Mouse (Mus musculus) right cerebral cortex, adult 2 months (tissue): Measurements from ENCODE around the gene Tmem243.

ENCODE experiments used
- DNase-seq, 2 experiments: peaks; one replicate each; pipeline ENCODE4 v3.0.0; 2021 to 2022; ENCODE audit warnings: low spot score in 2 of 2

Gene Tmem243

GRCm38 (mm10) chr5:9169328-9170005 lies 69.0 kb downstream of the Tmem243 start:
- peak; percentile 17 to 18 for DNase-seq

DNA sequence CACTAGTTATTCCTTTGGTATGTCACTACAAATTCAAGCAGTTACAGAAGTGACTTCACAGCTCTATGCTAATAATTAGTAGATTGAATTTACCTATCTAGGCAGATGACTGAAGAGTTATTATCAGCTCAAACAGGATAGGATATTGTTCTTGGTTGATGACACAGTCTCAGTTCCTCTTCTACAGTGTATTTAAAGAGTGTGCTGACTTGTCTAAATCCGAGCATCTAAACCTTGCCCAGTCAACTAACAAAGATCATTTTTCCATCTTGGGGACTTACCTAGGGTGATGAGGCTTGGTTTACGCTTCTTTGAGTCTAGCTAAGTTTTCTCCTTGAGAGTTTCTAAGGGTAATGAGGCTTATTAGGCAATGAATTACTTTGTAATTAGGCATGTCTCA lies 72.8 kb downstream of the Tmem243 start:
- DNase-seq: no peak

- no peak for DNase-seq
Observed at GRCm38 (mm10) chr5:9186467-9186866, 86.0 kb downstream of the Tmem243 start.
